Mouse (Mus musculus) G1E (cell line): ENCODE results near the gene Adamts12.

Experiments used
- CTCF ChIP-seq: IDR thresholded peaks from 2 replicates; pipeline ENCODE4 v1.5.1; 2012; ENCODE audit warnings: low read depth, low read length, inconsistent platforms, mixed read lengths
- GATA1 ChIP-seq: IDR thresholded peaks from 2 replicates; pipeline ENCODE4 v1.6.1; 2012; ENCODE audit warnings: borderline replicate concordance, low read length, inconsistent platforms, mixed read lengths
- TAL1 ChIP-seq: conservative IDR thresholded peaks from 2 replicates; pipeline ENCODE4 v1.6.1; 2012; ENCODE audit warnings: low read depth, low read length, inconsistent platforms, mixed read lengths

- TF ChIP-seq CTCF (no peak), TAL1 (no peak), GATA1 (no peak)
Measured at GRCm38 (mm10) chr15:11159386-11159785, 94.8 kb downstream of the Adamts12 start.
